Mouse (Mus musculus) CH12.LX (cell line): ENCODE data around the gene Slc15a5. TPM values are rescaled to one million over a fixed set of nuclear protein-coding genes. Genes with fewer than 3 reads are reported as not detected.

Experiments
- DNase-seq: peaks from one replicate; pipeline ENCODE4 v3.0.0-alpha.2; 2013; ENCODE audit errors: extremely low read depth
- H3K27ac ChIP-seq: 2 replicates; pipeline ENCODE4 v1.5.1; 2012; ENCODE audit warnings: low read depth, mild to moderate bottlenecking, control low read depth, moderate library complexity; ENCODE audit not compliant: insufficient read depth
- H3K27me3 ChIP-seq: replicated peaks from 2 replicates; pipeline ENCODE3; 2012; ENCODE audit warnings: inconsistent platforms
- H3K36me3 ChIP-seq, 2 experiments: replicated peaks in 1 of 2; 2 replicates each; pipeline versions ENCODE3 to v1.6.1; 2012; ENCODE audit warnings: inconsistent platforms in 1 of 2, low read length in 1 of 2, mild to moderate bottlenecking in 1 of 2, mixed read lengths in 1 of 2, moderate library complexity in 1 of 2; ENCODE audit not compliant: control insufficient read depth in 1 of 2, insufficient read depth in 1 of 2
- H3K4me1 ChIP-seq, 2 experiments: 2 replicates each; pipeline ENCODE4 v1.6.1; 2012; ENCODE audit warnings: inconsistent platforms in 1 of 2, moderate library complexity in 1 of 2; ENCODE audit not compliant: insufficient read depth in 2 of 2, control insufficient read depth in 1 of 2
- H3K4me2 ChIP-seq: 2 replicates; pipeline ENCODE4 v1.6.1; 2012; ENCODE audit warnings: low read depth, mild to moderate bottlenecking, control low read depth; ENCODE audit not compliant: poor library complexity, insufficient read depth, severe bottlenecking
- H3K4me3 ChIP-seq, 3 experiments: fragments of 150-350 bp in 1 of 3; sonication (generic) in 1 of 3; replicated peaks in 1 of 3; 2 replicates each; pipeline versions ENCODE3 to v1.5.1; 2011 to 2012; ENCODE audit warnings: low read depth in 2 of 3, low read length in 2 of 3, mild to moderate bottlenecking in 2 of 3, moderate library complexity in 2 of 3, control low read depth in 1 of 3, improper control_type of control experiment in 1 of 3, inconsistent platforms in 1 of 3, mixed read lengths in 1 of 3; ENCODE audit not compliant: poor library complexity in 1 of 3
- H3K79me2 ChIP-seq: replicated peaks from 2 replicates; pipeline ENCODE4 v1.6.1; 2012; ENCODE audit warnings: mild to moderate bottlenecking, moderate library complexity; ENCODE audit not compliant: control insufficient read depth, poor library complexity, insufficient read depth, severe bottlenecking; ENCODE audit errors: extremely low read depth
- H3K9ac ChIP-seq: 2 replicates; pipeline ENCODE4 v1.6.1; 2012; ENCODE audit warnings: low read depth, mild to moderate bottlenecking, control low read depth, moderate library complexity; ENCODE audit not compliant: insufficient read depth
- H3K9me3 ChIP-seq: replicated peaks from 2 replicates; pipeline ENCODE3; 2012; ENCODE audit warnings: low read length, inconsistent platforms, mixed read lengths
- BHLHE40 ChIP-seq: IDR thresholded peaks from 2 replicates; pipeline ENCODE4 v1.6.1; 2011; ENCODE audit warnings: mild to moderate bottlenecking, low read depth, low read length, improper control_type of control experiment
- CHD1 ChIP-seq: IDR thresholded peaks from 2 replicates; pipeline ENCODE4 v1.6.1; 2012; ENCODE audit warnings: low read depth, low read length, improper control_type of control experiment, inconsistent platforms
- CTCF ChIP-seq, 2 experiments: IDR thresholded peaks in 1 of 2; conservative IDR thresholded peaks in 1 of 2; 2 replicates each; pipeline ENCODE4 v1.5.1; 2011 to 2012; ENCODE audit warnings: low read depth in 2 of 2, low read length in 2 of 2, improper control_type of control experiment in 1 of 2, inconsistent platforms in 1 of 2, mild to moderate bottlenecking in 1 of 2, moderate library complexity in 1 of 2
- EP300 ChIP-seq: IDR thresholded peaks from 2 replicates; pipeline ENCODE4 v1.6.1; 2011; ENCODE audit warnings: low read length, improper control_type of control experiment
- ETS1 ChIP-seq: conservative IDR thresholded peaks from 2 replicates; pipeline ENCODE4 v1.6.1; 2012; ENCODE audit warnings: low read depth, mild to moderate bottlenecking, inconsistent platforms, low read length, improper control_type of control experiment, moderate library complexity
- HCFC1 ChIP-seq: IDR thresholded peaks from 2 replicates; pipeline ENCODE4 v1.6.1; 2012; ENCODE audit warnings: low read depth, mild to moderate bottlenecking, inconsistent platforms, low read length, improper control_type of control experiment
- JUN ChIP-seq: IDR thresholded peaks from 2 replicates; pipeline ENCODE4 v1.6.1; 2011; ENCODE audit warnings: low read depth, mild to moderate bottlenecking, low read length, improper control_type of control experiment, moderate library complexity; ENCODE audit not compliant: insufficient read depth
- JUND ChIP-seq: conservative IDR thresholded peaks from 2 replicates; pipeline ENCODE4 v1.6.1; 2011; ENCODE audit warnings: low read depth, low read length, improper control_type of control experiment
- KAT2A ChIP-seq: IDR thresholded peaks from 2 replicates; pipeline ENCODE4 v1.6.1; 2012; ENCODE audit warnings: low read length, improper control_type of control experiment, inconsistent platforms; ENCODE audit not compliant: insufficient replicate concordance
- MAZ ChIP-seq: IDR thresholded peaks from 2 replicates; pipeline ENCODE4 v1.6.1; 2012; ENCODE audit warnings: low read depth, mild to moderate bottlenecking, inconsistent platforms, low read length, improper control_type of control experiment, moderate library complexity
- MEF2A ChIP-seq: IDR thresholded peaks from 2 replicates; pipeline ENCODE4 v1.6.1; 2014; ENCODE audit warnings: low read depth, mild to moderate bottlenecking, inconsistent platforms, low read length, improper control_type of control experiment, borderline replicate concordance
- MXI1 ChIP-seq: IDR thresholded peaks from 2 replicates; pipeline ENCODE4 v1.6.1; 2011; ENCODE audit warnings: mild to moderate bottlenecking, low read depth, low read length, improper control_type of control experiment
- MYC ChIP-seq: IDR thresholded peaks from 2 replicates; pipeline ENCODE4 v1.6.1; 2011; ENCODE audit warnings: low read depth, mild to moderate bottlenecking, improper control_type of control experiment, low read length
- PAX5 ChIP-seq: IDR thresholded peaks from 2 replicates; pipeline ENCODE4 v1.6.1; 2012; ENCODE audit warnings: low read length, inconsistent platforms, mixed read lengths
- RCOR1 ChIP-seq: conservative IDR thresholded peaks from 2 replicates; pipeline ENCODE4 v1.6.1; 2012; ENCODE audit warnings: low read depth, mild to moderate bottlenecking, inconsistent platforms, low read length, improper control_type of control experiment
- SIN3A ChIP-seq: IDR thresholded peaks from 2 replicates; pipeline ENCODE4 v1.6.1; 2012; ENCODE audit warnings: low read length, improper control_type of control experiment, inconsistent platforms
- TBP ChIP-seq: conservative IDR thresholded peaks from 2 replicates; pipeline ENCODE4 v1.6.1; 2011; ENCODE audit warnings: low read depth, low read length, improper control_type of control experiment
- TCF12 ChIP-seq: IDR thresholded peaks from 2 replicates; pipeline ENCODE4 v1.6.1; 2014; ENCODE audit warnings: low read depth, mild to moderate bottlenecking, inconsistent platforms, low read length, improper control_type of control experiment
- USF2 ChIP-seq: conservative IDR thresholded peaks from 2 replicates; pipeline ENCODE4 v1.6.1; 2011; ENCODE audit warnings: low read depth, low read length, improper control_type of control experiment
- ZMIZ1 ChIP-seq: IDR thresholded peaks from 2 replicates; pipeline ENCODE4 v1.6.1; 2012; ENCODE audit warnings: low read depth, mild to moderate bottlenecking, inconsistent platforms, low read length, improper control_type of control experiment
- dilution Hi-C: fragments of 300-500 bp; cut with MboI; formaldehyde crosslinking; loops from 2 replicates; pipeline ENCODE4 v1.14.3; 2020; ENCODE audit warnings: low sequenced_read_pairs; ENCODE audit not compliant: extremely low pct_unique_long_range_greater_than_20kb, extremely low pct_ligation_motif_present
- in situ Hi-C: fragments of 300-500 bp; cut with MboI; formaldehyde crosslinking; loops from 3 replicates; pipeline ENCODE4 v1.14.3; 2019; ENCODE audit warnings: low sequenced_read_pairs, low pct_ligation_motif_present, low pct_unique_long_range_greater_than_20kb, mixed read lengths
- polyA plus RNA-seq: library from polyadenylated mRNA; unstranded; fragments of >175 nt; gene quantifications from 2 replicates; pipeline ENCODE4 v1.2.1, GENCODE M21; 2012; ENCODE audit warnings: low read depth; ENCODE audit not compliant: insufficient read length
- total RNA-seq, 2 experiments: library from RNA; depleted of rRNA; stranded (reverse); fragments of 300-350 nt in 1 of 2; fragments of >200 nt in 1 of 2; gene quantifications; 2 replicates each; pipeline ENCODE4 v1.2.3; 2012 to 2014

Slc15a5 gene
- total and polyA plus RNA-seq, 3 experiments = not detected

GRCm38 (mm10) chr6:138071505-138072107 lies 8.1 kb downstream of the Slc15a5 start:
- H3K27ac ChIP-seq = no peak overlapping the region
- H3K4me2 ChIP-seq = no peak overlapping the region

GRCm38 (mm10) chr6:138070720-138071504 lies 8.8 kb downstream of the Slc15a5 start:
- Histone ChIP-seq H3K4me2 (no peak overlapping the region), H3K4me1 (no peaks in the 10 kb centered on the region), H3K36me3 (no peaks in the 10 kb centered on the region), H3K79me2 (no peaks in the 10 kb centered on the region), H3K27me3 (no peaks in the 10 kb centered on the region), H3K9me3 (peaks cover 40% of the 10 kb centered on the region), H3K27ac (no peak overlapping the region), H3K9ac (no peak overlapping the region), H3K4me3 (no peak overlapping the region)
- dilution Hi-C loops = no loop called here
- TF ChIP-seq EP300 = no peak
- TF ChIP-seq MYC = no peak
- TF ChIP-seq SIN3A = no peak
- no peak for TF ChIP-seq RCOR1
- no peak for TF ChIP-seq ZMIZ1
- no peak for TF ChIP-seq MXI1
- TF ChIP-seq PAX5 = no peak
- no peak for DNase-seq
- in situ Hi-C loops = no loop called here

More at GRCm38 (mm10) chr6:138071505-138072107, 8.1 kb downstream of the Slc15a5 start:
- in situ Hi-C loops = no loop called here
- Histone ChIP-seq H3K9me3 (peaks cover 45% of the 10 kb centered on the region), H3K4me1 (no peaks in the 10 kb centered on the region), H3K27me3 (no peaks in the 10 kb centered on the region), H3K36me3 (no peaks in the 10 kb centered on the region), H3K79me2 (no peaks in the 10 kb centered on the region), H3K4me3 (no peak overlapping the region), H3K9ac (no peak overlapping the region)
- DNase-seq = no peak
- dilution Hi-C loops = no loop called here
- TF ChIP-seq USF2 = no peak
- no peak for TF ChIP-seq KAT2A
- TF ChIP-seq JUN = no peak
- no peak for TF ChIP-seq MEF2A
- no peak for TF ChIP-seq MAZ
- no peak for TF ChIP-seq BHLHE40
- TF ChIP-seq HCFC1 = no peak
- TF ChIP-seq TCF12 = no peak
- TF ChIP-seq ETS1 = no peak
- TF ChIP-seq CTCF (conservative IDR thresholded peaks at IDR 0.05 in 1 of 2, IDR thresholded peaks at IDR 0.05 in 1 of 2; ENCODE audit: low read depth in 2 of 2, low read length in 2 of 2) = no peak
- no peak for TF ChIP-seq CHD1
- TF ChIP-seq JUND = no peak
- no peak for TF ChIP-seq TBP
